In genomic region chr10:9754893-9755541, GRCm38 (mm10) we compare ENCODE assay signal across 9 mouse cellular contexts.
DNase-seq lines count a peak whose midpoint lies in the region; ATAC-seq and TF ChIP-seq lines count a peak whose summit lies in the region.
"Had no signal": no experiment of that assay in that cellular context is flagged by ENCODE, and none has a peak within 500 bp of the region (broad histone marks: within the 10 kb centered on the region; RNA-seq: fewer than 3 reads in every experiment).

No protein-coding gene starts in this region.

- no peaks in the 10 kb centered on the region for H3K27me3 ChIP-seq in heart, adult 2 months (ENCODE audit: control insufficient read depth, insufficient read depth, low read length)
- H3K27me3 ChIP-seq in heart, embryonic 12.5 days (replicated peaks) = no peaks in the 10 kb centered on the region
- H3K27me3 ChIP-seq: liver, embryonic 15.5 days had no signal

- TF ChIP-seq POLR2A in heart, adult 2 months (IDR thresholded peaks at IDR 0.05; ENCODE audit: insufficient read depth, low read depth, low read length) = no peak

- intact Hi-C loops in heart, adult 2 months (cut with DNase I) = loop anchor here (2.0 to 5.0 kb wide), 4 partner anchors 78 to 743 kb away; partner anchors contain the start of gene Samd5
- intact Hi-C loops in gastrocnemius, postnatal 14 days (cut with DNase I; ENCODE audit: low total_unique reads) = loop anchor here (10.0 kb wide), 1 partner anchor 180 kb away; no protein-coding TSS in a partner anchor

- no peak overlapping the region for H3K4me3 ChIP-seq in heart, adult 2 months
- no peak overlapping the region for H3K4me3 ChIP-seq in heart, embryonic 12.5 days
- H3K4me3 ChIP-seq: liver, embryonic 15.5 days had no signal

- no peak for TF ChIP-seq EP300 in heart, adult 2 months (IDR thresholded peaks at IDR 0.05; ENCODE audit: insufficient read depth, low read depth, low read length)

- no peaks in the 10 kb centered on the region for H3K9me3 ChIP-seq in heart, embryonic 12.5 days (replicated peaks)
- H3K9me3 ChIP-seq: liver, embryonic 15.5 days had no signal

- TF ChIP-seq CTCF in heart, adult 2 months (IDR thresholded peaks at IDR 0.05) = peak; percentile 89

- DNase-seq in heart, adult 2 months = peak; percentile 33 to 70
- DNase-seq in R1 (ENCODE audit: low read depth, low spot score) = peak; percentile 59
- DNase-seq in gastrocnemius, postnatal 14 days = peak; percentile 50
- peak; percentile 78 for DNase-seq in layer of hippocampus, adult 9-10 months (ENCODE audit: low spot score)
- peak; percentile 55 to 66 for DNase-seq in right cerebral cortex, postnatal 36 days (ENCODE audit: low spot score in 2 of 2)

- WGBS in heart, adult 2 months = 47% methylated on average over 3 of the region's 3 CpGs
- 50% methylated on average over 3 of the region's 3 CpGs for whole genome bisulfite sequencing in heart, embryonic 12.5 days

- no peak overlapping the region for H3K9ac ChIP-seq in heart, adult 2 months (ENCODE audit: low read depth, low read length)
- no peak overlapping the region for H3K9ac ChIP-seq in heart, embryonic 12.5 days
- H3K9ac ChIP-seq: liver, embryonic 15.5 days had no signal

- H3K4me2 ChIP-seq in heart, embryonic 12.5 days = no peak overlapping the region
- H3K4me2 ChIP-seq: liver, embryonic 15.5 days had no signal

- H3K4me1 ChIP-seq in heart, adult 2 months (ENCODE audit: control insufficient read depth, insufficient read depth, low read length) = no peaks in the 10 kb centered on the region
- H3K4me1 ChIP-seq in heart, embryonic 12.5 days (replicated peaks) = peaks cover 8% of the 10 kb centered on the region
- H3K4me1 ChIP-seq: liver, embryonic 15.5 days had no signal

- H3K36me3 ChIP-seq in heart, adult 2 months (ENCODE audit: control insufficient read depth, insufficient read depth, low read length) = no peaks in the 10 kb centered on the region
- H3K36me3 ChIP-seq in heart, embryonic 12.5 days = no peaks in the 10 kb centered on the region

- no peaks in the 10 kb centered on the region for H3K79me2 ChIP-seq in heart, adult 2 months (replicated peaks; ENCODE audit: control insufficient read depth, insufficient read depth, low read length)

- H3K27ac ChIP-seq in heart, adult 2 months = no peak overlapping the region
- H3K27ac ChIP-seq in heart, embryonic 12.5 days (ENCODE audit: poor library complexity, severe bottlenecking) = no peak overlapping the region
- H3K27ac ChIP-seq: liver, embryonic 15.5 days had no signal

- ATAC-seq in heart, embryonic 12.5 days (ENCODE audit: insufficient number of reproducible peaks, low FRiP score) = no peak
- peak; percentile 65; the same call in 1 of the 2 replicates for ATAC-seq in common myeloid progenitor, adult 5-6 weeks (replicated peaks; ENCODE audit: low read depth, poor library complexity, severe bottlenecking)
- peak; percentile 47; the same call in 1 of the 2 replicates for ATAC-seq in megakaryocyte, adult 5-6 weeks (ENCODE audit: poor library complexity, severe bottlenecking)
